Mouse (Mus musculus) frontal cortex, postnatal 14 days (tissue): ENCODE measurements around the gene Olfr679.
"Not testable (repeated sequence)": the region's sequence is repeated elsewhere in the genome, so short reads cannot be mapped to it uniquely, and the experiment has no call there.

Experiments used
- DNase-seq, 2 experiments: peaks; one replicate each; pipeline ENCODE4 v3.0.0; 2022; ENCODE audit warnings: low spot score in 2 of 2

The Olfr679 gene

DNA sequence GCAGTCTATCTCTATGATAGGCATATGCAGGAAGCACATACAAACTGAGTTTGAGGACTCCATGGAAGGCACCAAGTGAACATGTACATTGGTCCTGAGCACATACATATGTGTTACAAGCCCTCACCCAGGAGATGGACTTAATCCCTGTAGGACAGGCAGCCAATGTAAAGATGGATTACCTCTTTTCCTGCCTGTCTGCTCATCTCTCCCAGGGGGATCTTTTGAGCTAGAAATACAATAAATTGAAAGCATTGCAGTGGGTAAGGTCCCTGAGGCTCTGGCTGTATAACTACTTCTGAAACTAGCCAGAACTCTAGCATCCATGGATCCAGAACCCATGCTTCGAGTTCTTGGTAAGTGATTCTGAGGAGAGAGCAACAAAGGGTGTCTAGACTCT is at the start of gene Olfr679:
TSS of gene Olfr679 (plus strand) at position 301 of the 400 bp plus-strand sequence.
- DNase-seq = no peak

DNA sequence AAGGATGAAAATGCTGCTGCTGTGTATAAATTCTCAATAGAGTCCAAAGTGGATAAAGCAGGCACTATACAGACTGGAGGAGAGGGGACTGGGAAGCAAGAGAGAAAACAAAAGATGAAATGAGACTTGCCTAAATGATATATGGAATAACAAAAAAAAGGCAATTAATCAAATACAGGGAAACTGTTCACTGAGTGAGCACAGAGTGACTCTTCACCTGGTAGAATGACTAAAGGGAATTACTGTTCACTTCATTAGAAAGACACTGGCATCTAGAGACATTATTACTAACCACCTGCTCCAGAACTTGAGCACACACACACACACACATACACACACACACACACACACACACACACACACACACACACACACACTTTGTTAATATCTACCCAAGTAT is 48.6 kb upstream of the Olfr679 start, which contains the start of gene Olfr676:
TSS of gene Olfr676 (plus strand) at position 301 of the 400 bp plus-strand sequence.
- no peak for DNase-seq

DNA sequence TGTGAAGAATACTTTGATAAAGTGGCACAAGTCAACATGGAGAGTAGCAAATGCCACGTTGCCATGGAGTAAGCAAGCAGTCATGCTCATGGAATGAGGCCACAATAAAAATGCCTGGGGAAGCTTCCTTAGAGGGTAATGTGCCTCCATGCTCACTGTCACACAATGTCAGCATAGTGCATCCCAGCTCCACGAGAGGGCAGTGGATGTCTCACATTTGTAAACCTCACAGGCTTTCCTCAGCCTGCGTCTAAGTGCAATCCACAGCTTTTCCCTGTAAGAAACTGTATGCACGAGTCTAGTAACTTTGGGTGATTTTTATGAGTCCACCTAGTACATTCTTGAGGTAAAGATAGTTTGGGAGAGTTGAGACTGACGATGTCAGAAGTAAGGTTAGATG is 47.2 kb upstream of the Olfr679 start:
- DNase-seq = not testable (repeated sequence)

DNA sequence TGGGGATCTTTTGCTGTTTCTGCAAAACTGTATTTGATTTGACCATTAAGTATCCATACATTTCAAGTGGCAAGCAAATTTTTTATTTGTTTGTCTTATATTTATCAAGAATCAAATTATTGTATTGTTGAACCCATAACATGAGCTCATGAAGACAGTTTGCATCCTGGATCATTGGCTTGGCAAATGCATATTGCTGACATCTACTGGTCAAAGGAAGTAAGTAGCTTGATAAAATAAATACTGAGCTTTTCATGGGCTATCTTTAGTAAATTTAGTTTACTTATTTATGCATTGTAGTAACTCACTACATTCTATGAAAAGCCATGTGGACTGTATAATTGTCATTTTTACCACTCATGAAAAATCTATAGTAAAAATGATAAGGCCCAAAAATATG is 22.1 kb upstream of the Olfr679 start:
- no peak for DNase-seq

DNA sequence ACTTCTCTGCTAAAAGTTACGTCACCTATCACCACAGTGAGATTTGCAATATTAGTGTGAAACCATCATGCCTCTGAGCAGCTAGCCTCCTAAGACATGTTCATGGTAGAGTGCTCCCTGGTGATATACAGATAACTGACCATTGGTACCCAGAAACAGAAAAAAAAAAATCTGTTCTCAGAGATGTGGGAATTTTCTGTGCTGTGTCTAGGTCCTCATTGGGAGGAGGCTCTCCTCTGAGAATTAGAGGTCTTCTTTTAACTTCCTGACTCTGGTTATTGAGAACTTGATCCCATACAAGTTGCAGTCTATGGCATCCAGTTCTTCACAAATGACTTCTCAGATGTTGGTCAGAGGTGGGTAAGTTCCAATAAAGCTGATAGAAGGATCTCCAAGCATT is 16.8 kb upstream of the Olfr679 start, which contains the start of gene Olfr678:
TSS of gene Olfr678 (plus strand) at position 301 of the 400 bp plus-strand sequence.
- DNase-seq = no peak

DNA sequence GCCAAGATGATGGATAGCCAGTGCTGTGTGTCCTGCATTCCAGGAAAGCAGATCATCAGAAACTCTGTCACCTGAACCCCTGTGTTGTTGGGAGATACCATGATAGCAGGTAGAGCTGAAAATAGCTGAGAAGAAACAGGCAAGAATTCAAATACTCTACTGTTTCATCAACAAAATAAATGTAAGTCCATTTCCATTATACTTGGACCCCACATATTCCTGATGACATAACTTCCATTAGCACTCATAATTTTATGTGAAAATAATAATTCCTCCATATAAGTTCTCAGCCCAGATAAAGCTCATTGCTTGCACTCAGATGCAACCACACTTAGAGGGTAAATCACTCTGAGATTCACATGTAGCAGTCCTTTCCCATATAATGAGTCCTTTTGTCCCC is 11.7 kb downstream of the Olfr679 start, which contains the start of gene Olfr680-ps1:
TSS of gene Olfr680-ps1 (minus strand) at position 101 of the 400 bp plus-strand sequence.
- DNase-seq = not testable (repeated sequence)

DNA sequence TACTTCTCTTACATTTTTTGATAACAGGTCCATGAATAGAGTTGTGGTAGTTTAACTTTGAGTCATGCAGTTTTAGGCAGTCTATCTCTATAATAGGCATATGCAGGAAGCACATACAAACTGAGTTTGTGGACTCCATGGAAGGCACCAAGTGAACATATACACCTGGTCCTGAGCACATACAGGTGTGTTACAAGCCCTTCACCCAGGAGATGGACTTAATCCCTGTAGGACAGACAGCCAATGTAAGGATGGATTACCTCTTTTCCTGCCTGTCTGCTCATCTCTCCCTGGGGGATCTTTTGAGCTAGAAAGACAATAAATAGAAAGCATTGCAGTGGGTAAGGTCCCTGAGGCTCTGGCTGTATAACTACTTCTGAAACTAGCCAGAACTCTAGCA is 35.5 kb downstream of the Olfr679 start, which contains the start of gene Olfr681:
TSS of gene Olfr681 (plus strand) at position 301 of the 400 bp plus-strand sequence.
- no peak for DNase-seq
